Mouse (Mus musculus) intestine, embryonic 14.5 days (tissue): ENCODE data around the gene Themis2. TPM values are rescaled to one million over a fixed set of nuclear protein-coding genes. Genes with fewer than 3 reads are reported as not detected.

Source experiments
- ATAC-seq: fragments of 200-750 bp; cut with Nextera tagmentation; replicated peaks from 2 replicates; pipeline ENCODE4 v1.8.0; 2017; ENCODE audit warnings: low read depth, moderate number of reproducible peaks, moderate TSS enrichment, moderate library complexity; ENCODE audit not compliant: low FRiP score, low TSS enrichment
- DNase-seq: peaks from one replicate; pipeline ENCODE4 v3.0.0-alpha.2; 2018; ENCODE audit warnings: low spot score
- H3K27ac ChIP-seq: fragments of 300-500 bp; sonication (generic); 2 replicates; pipeline ENCODE4 v1.5.1; 2014; ENCODE audit warnings: low read depth, mild to moderate bottlenecking, control low read depth
- H3K27me3 ChIP-seq: fragments of 300-500 bp; sonication (generic); replicated peaks from 2 replicates; pipeline ENCODE4 v1.6.1; 2014; ENCODE audit warnings: low read length, control low read depth; ENCODE audit not compliant: control insufficient read depth, insufficient read depth
- H3K36me3 ChIP-seq: fragments of 300-500 bp; sonication (generic); 2 replicates; pipeline ENCODE4 v1.6.1; 2014; ENCODE audit warnings: low read length, control low read depth; ENCODE audit not compliant: control insufficient read depth, insufficient read depth
- H3K4me1 ChIP-seq: fragments of 300-500 bp; sonication (generic); replicated peaks from 2 replicates; pipeline ENCODE4 v1.6.1; 2014; ENCODE audit warnings: low read length, control low read depth, mixed read lengths; ENCODE audit not compliant: control insufficient read depth, insufficient read depth
- H3K4me2 ChIP-seq: fragments of 300-500 bp; sonication (generic); 2 replicates; pipeline ENCODE4 v1.6.1; 2014; ENCODE audit warnings: low read length
- H3K4me3 ChIP-seq: fragments of 300-500 bp; sonication (generic); 2 replicates; pipeline ENCODE4 v1.5.1; 2014; ENCODE audit warnings: low read depth, low read length, control low read depth, mixed read lengths
- H3K9ac ChIP-seq: fragments of 300-500 bp; sonication (generic); 2 replicates; pipeline ENCODE4 v1.6.1; 2014; ENCODE audit warnings: mild to moderate bottlenecking, low read length
- H3K9me3 ChIP-seq: fragments of 300-500 bp; sonication (generic); 2 replicates; pipeline ENCODE4 v1.6.1; 2016; ENCODE audit warnings: low read length, control low read depth; ENCODE audit not compliant: control insufficient read depth
- WGBS: fragments of 180-500 bp; shearing (Covaris S2); extraction: QIAGEN DNeasy Blood & Tissue Kit; methylation state at CpG from one replicate; pipeline ENCODE4 v1.1.7; 2014; 5-methylcytosine and 5-hydroxymethylcytosine counted together
- polyA plus RNA-seq: library from polyadenylated mRNA; unstranded; fragments of >200 nt; fragmentation: Nextera tagmentation; extraction: Ambion mirVana; gene quantifications from 2 replicates; pipeline ENCODE4 v1.2.1, GENCODE M21; 2014

The Themis2 gene
- polyA plus RNA-seq, 1 experiment from 2014 or later, result 2.0 TPM

DNA sequence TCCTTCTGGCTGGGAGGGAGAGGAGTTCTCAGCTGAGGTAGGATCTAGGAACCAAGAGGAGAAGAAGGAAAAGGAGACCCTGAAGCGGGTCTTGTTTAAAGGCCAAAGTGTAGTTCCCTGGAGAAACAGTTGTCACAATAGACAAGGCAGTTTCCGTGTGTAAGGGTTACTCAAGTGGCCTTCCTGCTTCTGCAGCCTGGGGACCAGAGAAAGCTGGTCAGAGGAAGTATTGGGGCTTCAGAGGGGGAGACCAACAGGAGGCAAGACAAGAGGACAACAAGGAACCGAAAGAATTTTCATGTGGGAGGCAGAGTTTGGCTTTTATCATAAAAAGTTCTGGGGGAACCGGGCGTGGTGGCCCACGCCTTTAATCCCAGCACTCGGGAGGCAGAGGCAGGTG lies 20.2 kb upstream of the Themis2 start:
- no peak overlapping the region for H3K4me3 ChIP-seq
- H3K9ac ChIP-seq, result no peak overlapping the region
- H3K36me3 ChIP-seq, result no peaks in the 10 kb centered on the region
- no peaks in the 10 kb centered on the region for H3K4me1 ChIP-seq
- no peak overlapping the region for H3K27ac ChIP-seq
- 85% methylated on average over 7 of the region's 7 CpGs for WGBS
- H3K27me3 ChIP-seq, result no peaks in the 10 kb centered on the region
- DNase-seq, result no peak
- no peak for ATAC-seq
- H3K4me2 ChIP-seq, result no peak overlapping the region
- H3K9me3 ChIP-seq, result peaks cover 6% of the 10 kb centered on the region; the same call in 1 of the 2 replicates

DNA sequence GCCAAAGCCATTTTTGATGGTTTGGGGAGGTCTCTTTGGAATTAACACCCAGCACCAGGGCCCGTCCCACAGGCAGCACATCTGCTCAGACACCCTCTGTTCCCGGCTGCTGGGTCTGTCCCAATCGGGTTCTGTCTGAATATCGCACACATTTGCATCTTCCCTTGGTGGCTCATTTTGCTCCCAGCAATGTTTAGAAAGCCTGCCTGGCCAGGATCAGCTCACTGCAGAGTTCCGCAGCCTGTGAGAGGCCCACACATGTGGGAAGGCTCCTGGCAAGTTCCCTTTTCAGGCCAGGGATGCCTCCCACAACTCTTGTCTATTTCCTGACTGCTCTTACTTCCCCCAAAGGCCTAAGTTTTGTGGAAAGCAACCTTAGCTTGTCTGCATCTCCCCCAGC lies 13.4 kb upstream of the Themis2 start:
- peak overlapping the region; percentile 17 for H3K27ac ChIP-seq
- H3K27me3 ChIP-seq, result no peaks in the 10 kb centered on the region
- H3K4me3 ChIP-seq, result no peak overlapping the region
- DNase-seq (no peak), ATAC-seq (no peak)
- H3K9me3 ChIP-seq, result no peaks in the 10 kb centered on the region
- no peaks in the 10 kb centered on the region for H3K36me3 ChIP-seq
- no peaks in the 10 kb centered on the region for H3K4me1 ChIP-seq
- WGBS, result 68% methylated on average over 5 of the region's 5 CpGs
- H3K9ac ChIP-seq, result no peak overlapping the region
- no peak overlapping the region for H3K4me2 ChIP-seq

DNA sequence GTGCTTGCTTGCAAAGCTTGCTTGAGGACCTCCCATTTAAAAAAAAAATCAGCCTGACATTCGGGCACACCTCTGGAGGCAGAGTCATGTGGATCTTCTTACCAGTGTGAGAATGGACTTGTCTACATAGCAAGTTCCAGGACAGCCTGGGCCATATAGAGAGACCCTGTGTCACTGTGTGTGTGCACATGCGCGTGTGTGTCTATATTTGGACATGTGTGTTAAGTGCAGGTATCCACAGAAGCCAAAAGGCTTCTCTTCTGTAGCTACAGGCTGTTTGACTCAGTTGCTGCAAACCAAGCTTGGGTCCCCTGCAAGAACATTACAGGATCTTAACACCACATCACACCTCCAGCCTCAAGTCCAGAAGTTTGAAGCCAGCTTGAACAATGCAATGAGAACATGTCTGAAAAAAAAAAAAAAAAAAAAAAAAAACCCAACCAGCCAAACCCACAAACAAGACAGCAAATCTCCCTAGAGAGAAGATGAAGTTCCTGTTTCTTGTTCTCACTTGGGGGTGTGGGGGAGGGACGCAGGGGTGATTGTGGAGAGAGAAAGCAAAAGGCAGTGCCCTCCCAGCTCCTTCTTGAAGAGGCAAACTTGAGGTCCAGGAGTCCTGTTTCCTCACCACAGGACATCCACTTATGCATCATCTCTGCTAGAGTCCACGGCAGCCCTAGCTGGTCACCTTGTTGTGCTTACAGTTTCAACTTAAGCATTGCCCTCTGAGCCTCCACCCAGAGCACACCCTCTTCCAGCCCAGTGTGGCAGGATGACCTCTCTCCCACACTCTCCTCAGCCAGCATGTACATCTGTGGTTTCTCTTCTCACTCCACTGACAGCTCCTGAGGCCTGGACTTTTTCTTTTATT lies 11.8 kb upstream of the Themis2 start:
- peak; percentile 55; the same call in 1 of the 2 replicates for ATAC-seq
- WGBS, result 60% methylated on average over 5 of the region's 5 CpGs
- no peak overlapping the region for H3K4me2 ChIP-seq
- no peaks in the 10 kb centered on the region for H3K9me3 ChIP-seq
- no peak overlapping the region for H3K9ac ChIP-seq
- peak overlapping the region; percentile 12; the same call in 1 of the 2 replicates for H3K27ac ChIP-seq
- no peak overlapping the region for H3K4me3 ChIP-seq
- peak; percentile 59 for DNase-seq
- no peaks in the 10 kb centered on the region for H3K27me3 ChIP-seq
- no peaks in the 10 kb centered on the region for H3K4me1 ChIP-seq
- H3K36me3 ChIP-seq, result no peaks in the 10 kb centered on the region

DNA sequence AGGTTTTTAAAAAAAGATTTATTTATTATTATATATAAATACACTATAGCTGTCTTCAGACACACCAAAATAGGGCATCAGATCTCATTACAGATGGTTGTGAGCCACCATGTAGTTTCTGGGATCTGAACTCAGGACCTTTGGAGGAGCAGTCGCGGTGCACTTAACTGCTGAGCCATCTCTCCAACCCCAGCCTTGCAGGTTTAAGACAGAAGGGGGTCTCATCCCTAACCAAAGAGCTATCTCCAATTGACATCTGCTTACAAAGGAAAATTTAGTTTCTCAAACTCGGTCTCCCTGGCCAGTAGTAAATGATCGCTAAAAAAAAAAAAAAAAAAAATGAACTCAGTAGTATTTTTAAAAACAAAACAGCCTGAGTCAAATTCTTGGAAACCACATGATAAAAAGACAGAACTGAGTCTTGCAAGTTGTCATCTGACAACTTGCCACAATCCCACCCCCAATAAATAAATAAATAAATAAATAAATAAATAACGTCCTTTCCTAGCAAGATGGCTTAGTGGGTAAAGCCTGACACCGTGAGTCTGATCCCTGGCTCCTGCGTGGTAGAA lies 10.5 kb upstream of the Themis2 start:
- 82% methylated on average over 7 of the region's 7 CpGs for WGBS

DNA sequence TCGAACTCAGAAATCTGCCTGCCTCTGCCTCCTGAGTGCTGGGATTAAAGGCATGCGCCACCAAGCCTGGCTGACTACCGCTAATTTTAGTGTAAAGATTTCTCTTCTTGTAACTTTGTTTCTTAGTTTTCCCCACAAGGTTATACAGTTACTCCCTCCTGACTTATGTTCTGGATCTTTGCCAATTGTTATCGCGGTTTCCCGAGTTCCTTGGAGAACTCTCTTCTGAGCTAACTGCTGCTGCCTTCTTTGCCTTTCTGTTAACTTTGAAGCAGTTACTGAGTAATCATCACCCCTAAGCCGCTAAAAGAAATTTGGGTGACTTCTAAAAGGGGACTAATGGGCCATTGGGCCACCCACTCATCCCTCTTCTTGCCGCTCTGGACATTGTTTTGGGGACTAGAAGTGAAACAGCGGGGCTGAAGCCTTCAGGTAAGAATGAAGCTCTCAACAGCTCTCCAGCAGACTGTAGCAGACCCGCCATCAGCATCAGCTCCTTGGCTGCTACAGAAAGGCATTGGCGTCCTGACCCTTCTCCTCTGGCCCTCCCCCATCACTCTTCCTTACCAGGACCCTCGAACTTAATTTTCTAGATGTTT lies 9.5 kb upstream of the Themis2 start:
- no peak overlapping the region for H3K4me2 ChIP-seq
- ATAC-seq (no peak), DNase-seq (no peak)
- WGBS, result 70% methylated on average over 12 of the region's 12 CpGs
- no peaks in the 10 kb centered on the region for H3K4me1 ChIP-seq
- no peak overlapping the region for H3K9ac ChIP-seq
- H3K27me3 ChIP-seq, result no peaks in the 10 kb centered on the region
- H3K4me3 ChIP-seq, result no peak overlapping the region
- H3K36me3 ChIP-seq, result no peaks in the 10 kb centered on the region
- no peak overlapping the region for H3K27ac ChIP-seq
- H3K9me3 ChIP-seq, result no peaks in the 10 kb centered on the region

More for the DNA sequence above, 10.5 kb upstream of the Themis2 start:
- H3K36me3 ChIP-seq, result no peaks in the 10 kb centered on the region
- H3K9ac ChIP-seq, result no peak overlapping the region
- H3K4me1 ChIP-seq, result no peaks in the 10 kb centered on the region
- H3K27me3 ChIP-seq, result no peaks in the 10 kb centered on the region
- DNase-seq (no peak), ATAC-seq (no peak)
- no peak overlapping the region for H3K27ac ChIP-seq
- no peak overlapping the region for H3K4me3 ChIP-seq
- no peak overlapping the region for H3K4me2 ChIP-seq
- no peaks in the 10 kb centered on the region for H3K9me3 ChIP-seq

DNA sequence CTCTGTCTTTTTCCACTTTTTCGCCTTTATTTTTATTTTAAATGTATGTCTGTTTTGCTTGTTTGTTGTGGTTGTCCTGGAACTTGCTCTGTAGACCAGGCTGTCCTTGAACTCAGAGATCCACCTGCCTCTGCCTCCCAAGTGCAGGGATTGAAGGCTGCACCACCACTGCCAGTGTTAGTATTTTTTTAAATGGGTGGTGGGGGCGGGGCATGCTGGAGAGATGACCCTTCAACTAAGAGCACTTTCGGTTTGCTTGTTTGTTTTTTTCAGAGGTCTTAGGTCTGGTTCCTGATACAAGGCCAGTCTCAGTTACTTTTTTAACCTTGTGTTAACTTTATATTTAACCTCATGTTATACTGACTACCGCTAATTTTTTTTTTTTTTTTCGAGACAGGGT lies 9.0 kb upstream of the Themis2 start:
- no peak overlapping the region for H3K4me2 ChIP-seq
- H3K27me3 ChIP-seq, result no peaks in the 10 kb centered on the region
- H3K36me3 ChIP-seq, result no peaks in the 10 kb centered on the region
- H3K27ac ChIP-seq, result no peak overlapping the region
- 74% methylated on average over 5 of the region's 5 CpGs for WGBS
- H3K9me3 ChIP-seq, result no peaks in the 10 kb centered on the region
- ATAC-seq, result no peak
- DNase-seq, result no peak
- no peak overlapping the region for H3K4me3 ChIP-seq
- H3K9ac ChIP-seq, result no peak overlapping the region
- H3K4me1 ChIP-seq, result no peaks in the 10 kb centered on the region

DNA sequence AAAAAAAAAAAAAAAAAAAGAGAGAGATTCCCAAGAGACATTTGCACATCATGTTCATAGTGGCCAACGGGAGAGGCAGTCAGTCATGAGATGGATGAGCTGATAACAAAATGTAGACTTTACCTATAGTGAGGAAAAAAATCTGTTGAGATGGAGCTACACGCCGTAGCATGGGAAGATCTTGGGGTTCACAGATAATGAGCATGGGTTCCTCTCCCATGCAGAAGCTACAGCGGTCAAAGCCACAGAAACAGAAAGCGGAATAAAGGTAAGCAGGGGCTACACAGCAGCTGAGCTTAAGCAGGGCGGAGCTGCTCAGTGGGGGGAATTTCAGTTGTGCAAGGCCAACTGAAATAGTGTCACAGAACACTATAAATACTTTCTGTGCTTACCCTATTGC lies 8.1 kb upstream of the Themis2 start:
- Histone ChIP-seq H3K9ac (no peak overlapping the region), H3K27me3 (no peaks in the 10 kb centered on the region), H3K4me2 (no peak overlapping the region), H3K36me3 (no peaks in the 10 kb centered on the region), H3K4me3 (no peak overlapping the region), H3K9me3 (no peaks in the 10 kb centered on the region), H3K4me1 (no peaks in the 10 kb centered on the region), H3K27ac (no peak overlapping the region)
- 95% methylated on average over 6 of the region's 6 CpGs for WGBS
- no peak for DNase-seq
- no peak for ATAC-seq

DNA sequence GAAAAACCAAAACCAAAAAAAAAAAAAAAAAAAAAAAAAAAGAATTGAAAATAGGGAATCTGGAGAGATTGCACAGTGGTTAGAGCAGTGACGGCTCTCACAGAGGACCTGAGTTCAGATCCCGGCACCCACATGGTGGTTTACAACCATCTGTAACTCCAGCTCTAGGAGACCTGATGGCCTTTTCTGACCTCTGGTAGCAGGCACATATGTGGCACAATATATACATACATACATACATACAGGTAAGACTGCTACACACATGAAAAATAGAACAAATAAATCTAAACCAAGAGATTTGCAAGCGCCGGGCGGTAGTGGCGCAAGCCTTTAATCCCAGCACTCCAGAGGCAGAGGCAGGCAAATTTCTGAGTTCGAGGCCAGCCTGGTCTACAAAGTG lies 7.7 kb upstream of the Themis2 start:
- H3K9me3 ChIP-seq, result no peaks in the 10 kb centered on the region
- DNase-seq (no peak), ATAC-seq (no peak)
- H3K27ac ChIP-seq, result no peak overlapping the region
- H3K4me2 ChIP-seq, result no peak overlapping the region
- no peak overlapping the region for H3K9ac ChIP-seq
- H3K4me1 ChIP-seq, result no peaks in the 10 kb centered on the region
- H3K36me3 ChIP-seq, result no peaks in the 10 kb centered on the region
- no peaks in the 10 kb centered on the region for H3K27me3 ChIP-seq
- WGBS, result 97% methylated on average over 7 of the region's 7 CpGs
- no peak overlapping the region for H3K4me3 ChIP-seq
